Mouse (Mus musculus): ENCODE results near the gene Mex3d. TPM values are rescaled to one million over a fixed set of nuclear protein-coding genes. Genes with fewer than 3 reads are reported as not detected.

Gene Mex3d
- total and polyA plus RNA-seq, 3 experiments = 15.6 to 18.8 TPM; not detected in 1

DNA sequence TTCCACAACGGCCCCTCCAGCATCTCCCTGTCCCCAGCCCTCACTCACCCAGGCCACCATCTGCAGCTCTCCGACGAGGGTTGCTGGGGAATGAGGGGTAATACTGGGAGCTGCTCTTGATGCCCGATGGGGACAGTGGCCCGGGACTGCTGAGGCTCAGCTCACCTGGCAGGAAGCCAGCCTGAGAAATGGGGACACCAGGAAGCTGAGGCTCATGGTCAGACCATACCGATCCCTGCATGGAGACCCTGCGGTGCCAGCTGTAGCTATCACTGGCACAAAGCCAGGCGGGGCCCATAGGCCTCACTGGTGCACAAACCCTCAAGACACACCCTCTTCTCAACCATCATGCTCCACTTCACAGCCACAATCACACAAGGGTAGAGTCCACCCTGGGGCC is 32.0 kb upstream of the Mex3d start:
- TF ChIP-seq CHD1 (IDR thresholded peaks at IDR 0.05; ENCODE audit: low read depth, low read length) = no peak
- peak; percentile 34; the same call in 1 of the 2 replicates for TF ChIP-seq ETS1 (IDR thresholded peaks at IDR 0.05; ENCODE audit: low read depth, low read length)
- no peak for TF ChIP-seq ELF1 (IDR thresholded peaks at IDR 0.05; ENCODE audit: low read depth, low read length)
- no peak for TF ChIP-seq BHLHE40 (IDR thresholded peaks at IDR 0.05; ENCODE audit: borderline replicate concordance, low read depth, low read length)
- TF ChIP-seq MAX (IDR thresholded peaks at IDR 0.05; ENCODE audit: low read length) = 0 out of 2 replicates have a peak, but pooled peaks have one; percentile 25
- no peak for TF ChIP-seq POLR2A (IDR thresholded peaks at IDR 0.05; ENCODE audit: control insufficient read depth in 1 of 2, insufficient read depth in 1 of 2, low read depth in 1 of 2, low read length in 2 of 2, poor library complexity in 1 of 2)
- TF ChIP-seq TAL1 (IDR thresholded peaks at IDR 0.05; ENCODE audit: low read length) = no peak
- TF ChIP-seq UBTF (IDR thresholded peaks at IDR 0.05; ENCODE audit: borderline replicate concordance, insufficient read depth, low read depth, low read length) = no peak
- TF ChIP-seq TBP (IDR thresholded peaks at IDR 0.05; ENCODE audit: low read depth, low read length) = no peak
- H3K27ac ChIP-seq (ENCODE audit: control insufficient read depth, low read depth, low read length) = no peak overlapping the region
- no peaks in the 10 kb centered on the region for H3K27me3 ChIP-seq (ENCODE audit: control insufficient read depth in 1 of 2, insufficient read depth in 2 of 2, low read length in 2 of 2)
- peaks cover 8 to 43% of the 10 kb centered on the region in 2 experiments; a peak in 3 of 4 replicates for H3K36me3 ChIP-seq (ENCODE audit: control insufficient read depth in 1 of 2, insufficient read depth in 2 of 2, low read length in 2 of 2)
- peaks cover 23 to 56% of the 10 kb centered on the region in 2 experiments for H3K4me1 ChIP-seq (ENCODE audit: control insufficient read depth in 1 of 2, insufficient read depth in 2 of 2, low read length in 2 of 2)
- peaks cover 4% of the 10 kb centered on the region for H3K79me2 ChIP-seq (ENCODE audit: control insufficient read depth, insufficient read depth, low read length, poor library complexity)
- DNase-seq (ENCODE audit: low read depth, low spot score) = peak; percentile 38
- H3K4me3 ChIP-seq (ENCODE audit: control insufficient read depth in 1 of 2, insufficient read depth in 1 of 2, low read depth in 2 of 2, low read length in 2 of 2) = no peak overlapping the region
- no peak overlapping the region for H3K9ac ChIP-seq (ENCODE audit: control insufficient read depth, low read depth, low read length, poor library complexity, severe bottlenecking)
- no peaks in the 10 kb centered on the region for H3K9me3 ChIP-seq (replicated peaks; ENCODE audit: insufficient read depth, low read length)

DNA sequence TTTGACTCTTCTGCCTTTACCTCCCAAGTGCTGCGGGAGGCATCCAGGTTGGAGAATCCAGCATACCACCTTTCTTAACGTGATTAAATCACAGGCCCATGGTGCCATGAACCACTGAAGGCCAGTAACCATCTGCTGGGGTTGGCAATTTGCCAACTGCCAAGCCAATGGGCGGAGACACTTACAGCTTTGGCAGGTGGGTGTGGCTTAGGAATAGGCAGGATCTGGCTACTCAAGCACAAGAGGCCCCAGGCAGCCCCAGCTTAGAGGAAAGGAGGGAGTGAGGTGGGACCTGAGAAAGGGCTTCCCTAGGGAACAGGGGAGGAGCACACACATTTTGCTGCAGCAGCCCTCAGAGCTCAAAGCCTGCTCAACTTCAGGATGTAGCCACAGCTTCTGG is 30.9 kb upstream of the Mex3d start:
- Histone ChIP-seq H3K4me1 (ENCODE audit: control insufficient read depth in 1 of 2, insufficient read depth in 2 of 2, low read length in 2 of 2) (peaks cover 18 to 46% of the 10 kb centered on the region in 2 experiments), H3K4me3 (ENCODE audit: control insufficient read depth in 1 of 2, insufficient read depth in 1 of 2, low read depth in 2 of 2, low read length in 2 of 2) (no peak overlapping the region), H3K27ac (ENCODE audit: control insufficient read depth, low read depth, low read length) (no peak overlapping the region), H3K9me3 (replicated peaks; ENCODE audit: insufficient read depth, low read length) (no peaks in the 10 kb centered on the region), H3K27me3 (ENCODE audit: control insufficient read depth in 1 of 2, insufficient read depth in 2 of 2, low read length in 2 of 2) (no peaks in the 10 kb centered on the region), H3K79me2 (ENCODE audit: control insufficient read depth, insufficient read depth, low read length, poor library complexity) (peaks cover 4% of the 10 kb centered on the region), H3K36me3 (ENCODE audit: control insufficient read depth in 1 of 2, insufficient read depth in 2 of 2, low read length in 2 of 2) (peaks cover 8 to 34% of the 10 kb centered on the region in 2 experiments; a peak in 3 of 4 replicates), H3K9ac (ENCODE audit: control insufficient read depth, low read depth, low read length, poor library complexity, severe bottlenecking) (no peak overlapping the region)
- DNase-seq (ENCODE audit: low read depth, low spot score) = peak; percentile 55
- TF ChIP-seq POLR2AphosphoS2 (IDR thresholded peaks at IDR 0.05; ENCODE audit: low read length) (no peak), MXI1 (IDR thresholded peaks at IDR 0.05; ENCODE audit: low read depth, low read length) (no peak), GABPA (IDR thresholded peaks at IDR 0.05; ENCODE audit: low read depth, low read length) (no peak), MEF2A (IDR thresholded peaks at IDR 0.05; ENCODE audit: extremely low read depth, insufficient replicate concordance, low read depth, low read length, poor library complexity, severe bottlenecking) (no peak), GATA1 (IDR thresholded peaks at IDR 0.05; ENCODE audit: low read depth, low read length) (no peak), NRF1 (IDR thresholded peaks at IDR 0.05; ENCODE audit: insufficient read depth, low read depth, low read length, poor library complexity, severe bottlenecking) (no peak), JUND (IDR thresholded peaks at IDR 0.05; ENCODE audit: low read depth, low read length) (no peak), USF2 (IDR thresholded peaks at IDR 0.05; ENCODE audit: borderline replicate concordance in 1 of 2, insufficient read depth in 1 of 2, low read depth in 1 of 2, low read length in 2 of 2) (no peak), ZMIZ1 (IDR thresholded peaks at IDR 0.05; ENCODE audit: low read depth, low read length) (no peak), CTCF (IDR thresholded peaks at IDR 0.05 in 2 of 3, conservative IDR thresholded peaks at IDR 0.05 in 1 of 3; ENCODE audit: control insufficient read depth in 1 of 3, insufficient read depth in 1 of 3, low read depth in 2 of 3, low read length in 3 of 3, poor library complexity in 1 of 3, severe bottlenecking in 1 of 3) (no peak), NELFE (IDR thresholded peaks at IDR 0.05; ENCODE audit: low read depth, low read length) (no peak), UBTF (IDR thresholded peaks at IDR 0.05; ENCODE audit: borderline replicate concordance, insufficient read depth, low read depth, low read length) (no peak), TBP (IDR thresholded peaks at IDR 0.05; ENCODE audit: low read depth, low read length) (no peak), CHD2 (IDR thresholded peaks at IDR 0.05; ENCODE audit: low read length) (no peak), CHD1 (IDR thresholded peaks at IDR 0.05; ENCODE audit: low read depth, low read length) (no peak), KAT2A (conservative IDR thresholded peaks at IDR 0.05; ENCODE audit: low read depth, low read length) (no peak)
